Mouse (Mus musculus) megakaryocyte, embryonic 14.5 days (primary cell): ENCODE measurements around the gene Gpr18. TPM values are rescaled to one million over a fixed set of nuclear protein-coding genes. Genes with fewer than 3 reads are reported as not detected.
"Not testable (repeated sequence)": the region's sequence is repeated elsewhere in the genome, so short reads cannot be mapped to it uniquely, and the experiment has no call there.

Experiments used
- H3K27me3 ChIP-seq: replicated peaks from 2 replicates; pipeline ENCODE3; 2012; ENCODE audit warnings: inconsistent platforms
- H3K36me3 ChIP-seq: replicated peaks from 2 replicates; pipeline ENCODE3; 2012; ENCODE audit warnings: low read length, inconsistent platforms, mixed read lengths
- H3K4me1 ChIP-seq: 2 replicates; pipeline ENCODE4 v1.6.1; 2012; ENCODE audit warnings: inconsistent platforms
- H3K4me3 ChIP-seq: replicated peaks from 2 replicates; pipeline ENCODE3; 2012; ENCODE audit warnings: moderate library complexity, mild to moderate bottlenecking, inconsistent platforms
- H3K9me3 ChIP-seq: 2 replicates; pipeline ENCODE4 v1.6.1; 2012; ENCODE audit warnings: inconsistent platforms
- FLI1 ChIP-seq: IDR thresholded peaks from 2 replicates; pipeline ENCODE4 v1.6.1; 2012; ENCODE audit warnings: low read length, inconsistent platforms, mixed read lengths
- GATA1 ChIP-seq: IDR thresholded peaks from 3 replicates; pipeline ENCODE4 v1.6.1; 2012; ENCODE audit warnings: mixed read lengths, low read length, inconsistent platforms, borderline replicate concordance
- polyA plus RNA-seq: library from polyadenylated mRNA; stranded (reverse); fragments of >175 nt; gene quantifications from 2 replicates; pipeline ENCODE4 v1.2.3, GENCODE M21; 2012; ENCODE audit warnings: low replicate concordance; ENCODE audit not compliant: insufficient read depth

Gene Gpr18
- polyA plus RNA-seq, 1 experiment, result 0.06 TPM

DNA sequence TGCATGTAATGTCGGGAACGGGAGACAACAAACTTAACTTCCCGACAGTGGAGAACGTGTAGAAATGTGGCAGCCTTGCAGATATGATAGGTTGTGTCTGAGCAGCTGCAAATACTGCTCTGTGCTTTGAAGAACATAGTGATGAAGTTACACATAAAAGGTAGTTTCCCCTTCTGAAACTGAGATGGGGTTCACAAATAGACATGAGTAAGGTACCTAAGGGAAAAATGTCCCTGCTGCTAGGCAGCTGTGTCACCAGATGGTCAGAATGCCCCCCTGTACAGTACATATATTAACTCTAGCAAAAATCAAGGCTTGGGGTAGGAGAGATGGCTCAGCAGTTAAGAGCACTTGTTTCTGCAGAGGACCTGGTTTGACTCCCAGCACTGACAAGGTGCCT lies 41.9 kb downstream of the Gpr18 start:
- Histone ChIP-seq H3K27me3 (peaks cover 7% of the 10 kb centered on the region), H3K4me1 (peaks cover 4% of the 10 kb centered on the region), H3K9me3 (no peaks in the 10 kb centered on the region), H3K36me3 (no peaks in the 10 kb centered on the region), H3K4me3 (no peak overlapping the region)
- TF ChIP-seq FLI1 (no peak), GATA1 (no peak)

DNA sequence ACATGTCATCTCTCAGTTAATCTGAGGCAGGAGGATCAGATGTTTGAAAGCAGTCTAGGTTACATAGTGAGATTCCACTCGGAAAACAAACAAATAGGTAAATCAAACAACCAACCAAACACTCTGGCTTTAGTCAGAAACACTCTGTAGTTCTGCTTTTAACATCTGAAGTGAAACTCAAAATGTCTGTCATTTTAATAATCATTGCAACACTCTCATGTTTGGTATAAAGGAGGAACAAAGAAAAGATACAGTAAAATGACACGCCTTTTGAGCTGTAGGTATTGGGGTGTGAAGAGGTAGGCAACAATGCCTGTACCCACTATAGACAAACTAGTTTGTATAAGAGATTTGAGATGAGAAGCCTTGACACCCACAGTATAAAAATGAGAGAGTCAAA lies 42.4 kb downstream of the Gpr18 start:
- Histone ChIP-seq H3K36me3 (no peaks in the 10 kb centered on the region), H3K4me3 (no peak overlapping the region), H3K27me3 (peaks cover 7% of the 10 kb centered on the region), H3K4me1 (peaks cover 4% of the 10 kb centered on the region), H3K9me3 (no peaks in the 10 kb centered on the region)
- TF ChIP-seq GATA1, result no peak
- no peak for TF ChIP-seq FLI1

DNA sequence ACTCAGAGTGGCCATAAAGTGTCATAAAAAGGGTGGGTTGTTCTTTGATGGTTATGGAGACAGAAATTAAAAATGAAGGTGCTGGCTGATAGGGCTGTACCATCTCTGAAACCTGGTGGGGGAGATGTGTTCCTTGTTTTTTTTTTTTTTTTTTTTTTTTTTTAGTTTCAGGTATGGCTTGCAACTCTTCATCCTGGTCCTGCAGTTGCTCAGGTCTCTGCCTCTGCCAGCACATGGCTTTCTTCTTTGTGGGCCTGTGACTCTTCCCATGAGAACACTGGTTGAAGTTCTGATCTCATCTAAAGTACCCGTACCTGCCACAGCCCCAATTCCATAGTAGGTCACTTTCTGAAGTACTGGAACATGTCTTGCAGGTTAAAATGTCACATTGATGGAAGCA lies 42.8 kb downstream of the Gpr18 start:
- no peak for TF ChIP-seq GATA1
- TF ChIP-seq FLI1, result no peak
- no peak overlapping the region for H3K4me3 ChIP-seq
- H3K4me1 ChIP-seq, result peaks cover 4% of the 10 kb centered on the region
- H3K27me3 ChIP-seq, result peaks cover 7% of the 10 kb centered on the region
- no peaks in the 10 kb centered on the region for H3K36me3 ChIP-seq
- no peaks in the 10 kb centered on the region for H3K9me3 ChIP-seq

DNA sequence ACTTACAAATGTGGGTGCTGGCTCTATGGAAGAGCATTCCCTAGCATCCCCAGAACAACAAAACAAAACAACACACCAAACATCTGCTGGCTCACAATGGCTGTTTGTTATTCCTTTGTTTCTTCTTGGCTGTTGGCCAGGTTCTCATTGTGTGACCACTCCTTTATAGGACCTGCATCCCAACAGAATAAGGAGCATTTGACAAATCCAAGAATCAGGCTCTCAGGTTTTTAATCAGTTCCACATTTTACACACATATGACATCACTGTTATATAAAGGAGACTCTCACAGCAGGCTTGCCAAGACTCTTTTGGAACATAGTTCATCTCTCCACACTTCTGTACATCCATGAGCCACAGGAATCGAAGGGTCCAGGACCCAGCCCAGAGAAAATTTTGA lies 46.5 kb downstream of the Gpr18 start:
- Histone ChIP-seq H3K9me3 (no peaks in the 10 kb centered on the region), H3K4me3 (no peak overlapping the region), H3K4me1 (no peaks in the 10 kb centered on the region), H3K36me3 (no peaks in the 10 kb centered on the region), H3K27me3 (peaks cover 7% of the 10 kb centered on the region)
- TF ChIP-seq GATA1 (no peak), FLI1 (no peak)

DNA sequence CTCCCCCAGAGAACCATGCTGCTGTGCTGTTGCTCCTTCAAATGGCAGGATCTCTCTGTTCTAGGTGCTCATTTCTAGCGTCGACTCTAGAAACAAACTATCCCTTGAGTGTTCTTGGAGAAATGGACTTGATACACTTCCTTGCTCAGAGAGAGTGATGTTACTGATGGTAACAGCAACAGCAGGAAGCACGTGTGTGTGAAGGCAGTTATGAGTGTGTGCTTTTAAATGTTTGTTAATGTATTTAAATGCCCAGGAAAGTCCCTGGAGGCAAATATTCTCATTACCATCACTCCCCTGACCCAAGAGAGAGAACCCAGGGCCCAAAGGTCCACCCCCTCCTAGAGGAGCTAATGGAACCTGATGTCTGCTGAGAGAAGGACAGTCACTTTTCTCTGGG lies 49.0 kb downstream of the Gpr18 start:
- no peaks in the 10 kb centered on the region for H3K4me1 ChIP-seq

DNA sequence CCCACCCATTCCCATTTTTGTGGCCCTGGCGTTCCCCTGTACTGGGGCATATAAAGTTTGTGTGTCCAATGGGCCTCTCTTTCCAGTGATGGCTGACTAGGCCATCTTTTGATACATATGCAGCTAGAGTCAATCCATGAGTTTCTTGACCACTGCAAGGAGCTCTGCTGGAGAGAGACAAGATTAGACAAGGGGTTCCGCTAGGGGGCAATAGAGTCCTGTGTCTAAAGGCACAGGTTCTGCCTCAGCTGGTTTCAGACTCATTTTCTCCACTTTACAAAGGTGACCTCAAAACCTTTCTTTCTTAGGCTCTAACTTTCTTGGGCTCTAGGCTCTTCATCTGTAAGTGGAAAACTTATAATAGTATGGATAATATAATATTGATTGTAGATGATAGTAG lies 50.4 kb downstream of the Gpr18 start:
- peaks cover 14% of the 10 kb centered on the region for H3K27me3 ChIP-seq
- not testable (repeated sequence) for H3K9me3 ChIP-seq, H3K36me3 ChIP-seq, H3K4me1 ChIP-seq, H3K4me3 ChIP-seq

More for the DNA sequence above, 49.0 kb downstream of the Gpr18 start:
- Histone ChIP-seq H3K36me3 (no peaks in the 10 kb centered on the region), H3K9me3 (no peaks in the 10 kb centered on the region), H3K27me3 (peaks cover 16% of the 10 kb centered on the region), H3K4me3 (no peak overlapping the region)
- TF ChIP-seq FLI1 (no peak), GATA1 (no peak)

Other genes with a start within 250 kb of the Gpr18 start
- gene Dock9, start 117.9 kb downstream of the Gpr18 start, polyA plus RNA-seq, result 0.13 TPM in 1 of 2 replicates, not detected in the other
- gene Ubac2, start 37.2 kb downstream of the Gpr18 start, polyA plus RNA-seq, result 55.9 and 94.6 TPM in 2 replicates
- 0.89 TPM in 1 of 2 replicates, not detected in the other for gene Gpr183, start 49.4 kb upstream of the Gpr18 start, polyA plus RNA-seq
- gene Timm8a2, start 118.9 kb upstream of the Gpr18 start, polyA plus RNA-seq, result not detected in 2 replicates
- 54.0 and 163 TPM in 2 replicates for gene Tm9sf2, start 191.3 kb upstream of the Gpr18 start, polyA plus RNA-seq